Mouse (Mus musculus) left cerebral cortex, adult 2 months (tissue): ENCODE results near the gene Nmrk1. TPM values are rescaled to one million over a fixed set of nuclear protein-coding genes. Genes with fewer than 3 reads are reported as not detected.
"Not testable (repeated sequence)": the region's sequence is repeated elsewhere in the genome, so short reads cannot be mapped to it uniquely, and the experiment has no call there.

ENCODE experiments used
- DNase-seq, 2 experiments: peaks; one replicate each; pipeline ENCODE4 v3.0.0; 2021 to 2022; ENCODE audit warnings: low spot score in 2 of 2, mixed read lengths in 1 of 2; ENCODE audit errors: extremely low spot score in 1 of 2
- H3K27ac ChIP-seq: fragments of 200-600 bp; 2 replicates; pipeline ENCODE4 v1.8.1; 2022
- H3K4me3 ChIP-seq: fragments of 200-600 bp; 2 replicates; pipeline ENCODE4 v1.8.1; 2022
- CTCF ChIP-seq: fragments of 200-600 bp; IDR thresholded peaks from 2 replicates; pipeline ENCODE4 v1.8.1; 2022; ENCODE audit warnings: antibody characterized with exemption, mild to moderate bottlenecking, moderate library complexity
- intact Hi-C: fragments of 180-260 bp; cut with DNase I; formaldehyde crosslinking; loops from one replicate; pipeline ENCODE4 v1.15.1; 2025
- long read RNA-seq, 2 experiments: library from polyadenylated mRNA; stranded (forward); transcript quantifications; one replicate each; pipeline ENCODE4 v2.0.0; 2021; ENCODE audit warnings: borderline mapping rate in 2 of 2
- total RNA-seq, 2 experiments: library from RNA; stranded (reverse); gene quantifications; 2 replicates each; pipeline ENCODE4 v1.2.3; 2021

Nmrk1 gene
- 1 to 10 TPM; 4.9 to 5.4 TPM for total RNA-seq
- long read RNA-seq, experiment 1, partial matches to known transcripts, result 0 of 3 reads
- long read RNA-seq, experiment 1, other reads (novel, unspliced or antisense), result 1 of 3 reads
- long read RNA-seq, experiment 2, partial matches to known transcripts, result 0 of 7 reads
- long read RNA-seq, experiment 2, other reads (novel, unspliced or antisense), result 3 of 7 reads

DNA sequence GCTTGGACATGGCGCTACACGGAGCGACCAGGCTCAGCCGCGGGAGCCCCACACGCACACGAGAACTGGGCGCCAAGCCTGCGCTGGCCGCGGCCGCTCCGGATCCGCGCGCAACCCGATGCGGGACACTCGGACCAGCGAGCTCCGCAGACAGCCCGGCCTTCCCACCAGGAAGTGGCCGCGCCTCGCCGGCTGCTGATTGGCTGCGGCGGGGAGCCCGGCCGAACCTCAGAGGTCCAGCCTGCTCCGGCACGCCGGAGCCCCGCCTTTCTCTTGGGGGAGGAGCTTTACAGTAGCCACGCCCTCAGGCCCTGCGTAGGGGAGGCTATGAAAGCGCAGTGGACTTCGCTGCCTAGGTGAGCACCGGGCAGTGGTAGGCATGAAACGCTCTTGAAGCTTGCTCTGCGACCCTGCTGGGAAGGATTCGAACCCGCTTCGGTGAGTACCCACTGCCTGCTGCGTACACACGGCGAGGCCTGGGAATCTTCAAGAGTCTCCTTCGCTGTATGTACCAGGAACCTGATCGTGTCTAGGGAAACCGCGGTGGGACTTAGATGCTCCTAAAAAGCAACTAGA lies at the start of gene Nmrk1, which contains the start of gene Ostf1:
Gene Nmrk1 (plus strand): TSS at position 307 of the 576 bp plus-strand sequence.
Gene Ostf1 (minus strand): TSS at position 180 of the 576 bp plus-strand sequence.
- peak; percentile 93 to 95 for DNase-seq
- H3K4me3 ChIP-seq, result peak within 1 kb of the TSS; percentile 75
- intact Hi-C loops, result loop anchor here (5.0 kb wide), 1 partner anchor 41 kb away; the partner anchor contains the start of gene Carnmt1
- no peak for TF ChIP-seq CTCF
- H3K27ac ChIP-seq, result peak within 1 kb of the TSS; percentile 66

DNA sequence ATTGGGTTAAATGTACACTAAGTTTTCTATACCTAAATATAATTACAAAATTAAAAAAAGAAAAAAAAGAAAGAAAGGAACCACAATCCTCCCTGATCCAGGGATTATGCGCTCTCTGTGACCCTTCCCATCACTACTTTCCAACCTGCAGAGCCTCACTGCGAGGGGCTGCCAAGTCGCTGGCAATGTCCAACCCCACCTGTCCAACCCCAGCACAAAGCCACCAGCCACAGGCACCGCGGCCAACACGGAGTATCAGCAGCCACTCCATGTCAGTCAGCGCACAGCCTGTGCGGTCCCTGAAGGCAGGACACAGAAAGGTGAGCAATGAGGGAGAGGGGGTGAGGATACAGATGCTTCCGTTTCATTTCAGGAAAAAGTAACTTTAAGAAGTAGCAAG lies 49.5 kb upstream of the Nmrk1 start:
- Histone ChIP-seq H3K27ac (no peak overlapping the region), H3K4me3 (no peak overlapping the region)
- no peak for DNase-seq
- no peak for TF ChIP-seq CTCF
- intact Hi-C loops, result no loop called here

DNA sequence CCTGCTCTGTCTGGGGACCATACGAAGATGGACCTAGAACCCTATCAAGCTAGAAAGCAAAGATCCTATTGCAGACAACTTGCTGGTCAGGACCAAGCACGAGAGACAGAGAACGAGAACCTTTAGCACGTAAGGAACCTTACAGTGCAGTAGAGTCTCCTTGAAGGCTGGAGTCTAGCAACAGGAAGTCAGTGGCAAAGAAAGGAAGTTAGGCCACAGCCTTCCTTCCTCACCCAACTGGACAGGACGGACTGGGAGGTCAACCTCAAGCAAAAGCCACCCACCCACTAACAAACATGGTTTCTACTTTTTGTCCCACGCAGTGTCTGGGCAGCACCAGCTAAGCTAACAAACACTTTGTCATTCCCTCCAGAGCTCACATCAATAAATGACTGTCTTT lies 48.9 kb upstream of the Nmrk1 start:
- intact Hi-C loops, result no loop called here
- no peak for DNase-seq
- no peak for TF ChIP-seq CTCF

DNA sequence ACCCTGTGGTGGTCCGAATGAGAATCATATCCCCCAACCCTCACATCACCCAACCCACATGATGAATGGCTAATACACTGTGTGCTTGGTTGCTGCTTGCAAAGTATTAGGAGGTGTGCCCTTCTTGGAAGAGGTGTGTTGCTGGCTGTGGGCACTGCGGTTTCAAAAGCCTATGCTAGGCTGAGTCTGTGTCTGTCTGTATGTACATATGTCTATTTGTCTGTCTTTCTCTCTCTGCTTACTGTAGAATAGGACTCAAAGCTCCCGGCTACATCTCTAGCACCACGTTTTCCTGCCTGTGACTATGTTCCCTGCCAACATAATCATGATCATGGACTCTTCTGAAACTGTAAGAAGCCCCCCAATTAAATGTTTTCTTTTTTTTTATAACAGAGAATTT lies 48.0 kb upstream of the Nmrk1 start:
- Histone ChIP-seq H3K27ac (no peak overlapping the region), H3K4me3 (no peak overlapping the region)
- DNase-seq, result no peak
- TF ChIP-seq CTCF, result no peak
- intact Hi-C loops, result no loop called here

More for the DNA sequence above, 48.9 kb upstream of the Nmrk1 start:
- H3K4me3 ChIP-seq, result no peak overlapping the region
- H3K27ac ChIP-seq, result no peak overlapping the region

DNA sequence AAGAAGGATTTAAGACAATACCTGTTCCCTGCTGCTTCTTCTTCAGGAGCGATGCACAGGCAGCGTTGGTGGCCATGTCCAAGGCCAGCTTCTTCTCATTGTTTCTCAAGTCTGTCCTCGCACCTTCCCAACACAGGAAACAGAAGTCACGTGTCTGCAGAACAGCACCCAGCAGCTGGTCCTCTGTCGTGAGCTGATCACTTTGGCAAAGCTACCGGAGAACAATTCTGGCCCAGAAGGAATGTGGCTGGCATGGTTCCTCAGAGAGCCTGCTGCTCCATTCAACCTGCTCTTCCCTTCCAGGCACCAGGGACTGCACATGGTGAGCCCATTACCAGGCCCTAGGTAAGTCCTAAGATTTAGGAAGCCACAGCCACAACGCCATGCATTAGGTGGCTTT lies 47.1 kb upstream of the Nmrk1 start:
- Histone ChIP-seq H3K4me3 (no peak overlapping the region), H3K27ac (no peak overlapping the region)
- DNase-seq, result no peak
- intact Hi-C loops, result no loop called here
- TF ChIP-seq CTCF, result no peak

DNA sequence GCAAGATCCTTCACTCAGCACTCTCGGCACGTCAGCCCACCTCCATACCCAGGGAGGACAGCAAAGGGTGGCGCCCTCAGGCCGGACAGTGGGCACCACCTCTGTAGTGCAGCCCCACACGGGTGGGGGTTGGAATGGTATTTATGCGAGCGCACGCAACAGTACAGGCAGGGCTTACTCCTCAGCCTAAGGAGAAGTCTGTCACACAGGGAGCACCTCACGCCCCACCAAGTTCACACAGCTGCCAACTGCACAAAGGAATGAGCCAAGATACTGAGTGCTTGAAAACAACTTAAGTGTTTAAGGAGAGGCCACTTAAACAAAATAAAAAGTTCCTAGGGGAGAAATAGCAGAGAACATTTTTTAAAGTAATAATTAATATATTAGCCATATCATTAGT lies 44.6 kb upstream of the Nmrk1 start:
- DNase-seq, result no peak
- Histone ChIP-seq H3K4me3 (no peak overlapping the region), H3K27ac (no peak overlapping the region)
- TF ChIP-seq CTCF, result no peak
- intact Hi-C loops, result no loop called here

DNA sequence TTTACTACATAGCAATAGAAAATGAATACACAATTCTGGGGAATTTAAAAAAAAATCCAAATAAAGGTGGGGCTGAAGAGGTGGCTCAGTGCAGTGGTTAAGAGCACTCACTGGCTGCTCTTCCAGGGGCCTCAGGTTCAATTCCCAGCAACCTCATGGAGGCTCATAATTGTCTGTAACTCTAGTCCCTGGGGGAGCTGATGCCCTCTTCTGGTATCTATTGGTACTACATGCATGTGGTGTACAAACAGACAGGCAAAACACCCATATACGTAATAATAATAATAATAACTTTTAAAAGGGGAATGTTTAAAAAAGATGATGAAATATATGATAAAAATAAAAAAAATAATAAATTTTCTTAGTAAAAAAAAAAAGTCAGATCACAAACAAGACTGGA lies 43.5 kb upstream of the Nmrk1 start:
- intact Hi-C loops, result no loop called here
- DNase-seq, result no peak
- Histone ChIP-seq H3K4me3 (no peak overlapping the region), H3K27ac (no peak overlapping the region)
- TF ChIP-seq CTCF, result peak; percentile 44

DNA sequence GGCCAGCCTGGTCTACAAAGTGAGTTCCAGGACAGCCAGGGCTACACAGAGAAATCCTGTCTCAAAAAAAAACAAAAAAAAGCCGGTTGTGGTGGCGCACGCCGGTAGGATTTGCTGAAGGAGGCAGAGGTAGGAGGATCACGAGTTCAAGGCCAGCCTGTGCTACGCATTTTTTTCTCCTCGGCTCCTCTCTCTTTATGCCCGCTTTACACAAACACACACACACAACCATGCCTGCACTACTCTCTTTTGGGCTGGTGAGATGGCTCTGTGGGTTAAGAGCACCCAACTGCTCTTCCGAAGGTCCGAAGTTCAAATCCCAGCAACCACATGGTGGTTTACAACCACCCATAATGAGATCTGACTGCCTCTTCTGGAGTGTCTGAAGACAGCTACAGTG lies 42.9 kb upstream of the Nmrk1 start:
- H3K4me3 ChIP-seq, H3K27ac ChIP-seq, intact Hi-C loops, DNase-seq: not testable (repeated sequence)

DNA sequence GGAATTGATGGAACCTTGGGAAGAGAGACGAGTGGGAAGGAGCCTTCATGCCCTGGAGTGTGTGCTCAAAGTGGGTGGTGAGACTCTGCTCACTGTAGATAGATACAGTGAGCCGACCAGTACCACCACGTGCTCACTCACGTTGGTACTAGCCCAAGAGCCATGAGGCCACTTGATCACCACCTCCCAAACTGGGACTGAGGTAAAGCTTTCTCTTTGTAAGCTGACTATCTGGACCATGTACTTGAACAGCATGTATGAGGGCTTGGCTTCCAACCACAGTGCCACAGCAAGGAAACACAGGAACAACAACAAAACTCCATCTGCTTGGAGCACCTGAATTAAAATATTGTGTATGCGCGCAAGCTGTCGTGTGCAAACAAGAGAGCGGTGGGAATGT lies 42.5 kb upstream of the Nmrk1 start:
- H3K27ac ChIP-seq, result no peak overlapping the region
- intact Hi-C loops, result no loop called here
- no peak for TF ChIP-seq CTCF

DNA sequence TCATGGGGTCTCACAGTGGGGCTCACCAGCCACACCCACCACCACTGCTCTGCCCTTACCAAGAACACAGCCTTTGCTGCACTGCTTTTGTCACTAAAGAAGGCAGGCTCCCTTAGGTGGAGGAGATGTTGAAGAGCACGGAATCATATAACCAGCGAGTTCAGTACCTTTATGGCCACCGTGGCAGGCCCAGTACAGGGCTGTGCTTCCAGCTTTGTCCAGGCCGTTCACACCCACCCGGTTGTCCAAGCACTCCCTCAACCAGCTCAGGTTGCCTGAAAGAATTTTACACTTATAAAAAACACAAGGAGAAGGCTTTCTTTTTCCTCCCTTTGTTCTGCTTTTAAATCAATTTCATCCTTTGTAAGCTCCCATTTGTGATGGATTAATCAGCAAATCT lies 41.5 kb upstream of the Nmrk1 start:
- no peak for DNase-seq
- intact Hi-C loops, result no loop called here
- no peak overlapping the region for H3K4me3 ChIP-seq
- no peak for TF ChIP-seq CTCF
- no peak overlapping the region for H3K27ac ChIP-seq

More for the DNA sequence above, 42.5 kb upstream of the Nmrk1 start:
- DNase-seq, result no peak
- no peak overlapping the region for H3K4me3 ChIP-seq

DNA sequence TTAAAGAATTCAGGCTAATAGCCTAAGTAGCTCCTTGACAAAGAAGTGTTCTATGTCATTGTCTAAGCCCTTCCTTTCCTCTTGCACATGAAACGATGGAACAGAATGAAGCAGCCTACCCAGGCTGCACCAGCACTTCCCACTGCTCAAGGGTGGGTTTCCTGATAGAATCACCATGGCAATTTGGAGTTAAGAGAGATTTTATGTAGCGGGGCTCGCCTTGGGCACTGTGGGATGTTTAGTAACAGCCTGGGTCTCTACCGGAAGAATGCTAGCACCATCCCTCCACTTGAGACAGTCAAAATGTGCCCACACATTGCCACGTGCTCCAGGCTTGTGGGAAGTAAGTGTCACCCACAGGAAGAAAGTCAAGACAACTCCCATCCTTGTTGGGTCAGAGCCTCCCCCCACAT lies 40.8 kb upstream of the Nmrk1 start:
- intact Hi-C loops, result no loop called here
- Histone ChIP-seq H3K27ac (no peak overlapping the region), H3K4me3 (no peak overlapping the region)
- DNase-seq, result no peak
- no peak for TF ChIP-seq CTCF

DNA sequence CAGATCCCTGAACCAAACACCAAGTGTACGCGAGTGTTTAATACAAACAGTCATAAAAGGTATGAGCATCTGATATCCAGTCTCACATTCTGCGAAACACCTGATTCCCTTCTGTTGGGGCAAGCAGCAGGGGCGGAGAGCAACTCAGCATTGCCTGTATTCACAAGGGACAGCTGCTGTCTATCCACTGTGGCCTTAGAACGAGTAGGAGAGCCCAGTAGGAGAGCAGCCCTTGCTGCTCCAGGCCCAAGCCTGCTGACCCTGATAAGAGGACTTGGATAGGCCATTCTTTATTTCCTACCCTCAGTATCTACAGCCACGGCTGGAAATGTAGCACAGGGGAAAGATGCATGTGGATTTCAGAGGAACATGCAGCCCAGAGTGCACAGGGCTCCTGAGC lies 38.8 kb upstream of the Nmrk1 start:
- intact Hi-C loops, result no loop called here
- DNase-seq, result no peak
- H3K27ac ChIP-seq, result no peak overlapping the region
- TF ChIP-seq CTCF, result no peak
- no peak overlapping the region for H3K4me3 ChIP-seq

DNA sequence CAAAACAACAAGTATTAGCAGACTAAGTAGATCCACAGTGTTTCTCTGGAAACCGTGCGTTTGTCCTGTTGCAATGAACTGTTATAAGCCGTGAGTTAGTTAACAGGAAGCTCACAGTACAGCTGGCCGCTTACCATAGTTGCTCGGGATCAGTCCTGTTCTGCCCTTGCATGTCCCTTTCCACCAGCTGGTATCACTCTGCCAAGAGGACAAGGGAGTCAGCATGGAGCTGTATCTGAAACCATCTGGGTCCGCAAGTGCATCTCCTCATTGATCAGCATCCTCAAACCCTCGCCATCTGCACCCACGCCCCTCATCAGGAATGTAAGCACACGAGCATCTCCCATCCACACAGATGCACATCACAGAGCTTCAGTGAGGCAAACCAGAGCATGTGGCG lies 38.0 kb upstream of the Nmrk1 start:
- H3K4me3 ChIP-seq, result no peak overlapping the region
- intact Hi-C loops, result no loop called here
- H3K27ac ChIP-seq, result no peak overlapping the region
- no peak for DNase-seq
- no peak for TF ChIP-seq CTCF
